Mouse (Mus musculus) limb, embryonic 13.5 days (tissue): ENCODE measurements around the gene Tmem150c. TPM values are rescaled to one million over a fixed set of nuclear protein-coding genes. Genes with fewer than 3 reads are reported as not detected.

Source experiments
- ATAC-seq: fragments of 200-750 bp; cut with Nextera tagmentation; 2 replicates; pipeline ENCODE4 v1.8.0; 2017; ENCODE audit warnings: low read depth, moderate number of reproducible peaks, moderate TSS enrichment; ENCODE audit not compliant: low FRiP score
- H3K27ac ChIP-seq: fragments of 300-500 bp; sonication (generic); 2 replicates; pipeline ENCODE4 v1.5.1; 2015; ENCODE audit warnings: inconsistent platforms, mild to moderate bottlenecking, moderate library complexity
- H3K27me3 ChIP-seq: fragments of 300-500 bp; sonication (generic); 2 replicates; pipeline ENCODE4 v1.6.1; 2015; ENCODE audit warnings: mild to moderate bottlenecking, inconsistent platforms
- H3K36me3 ChIP-seq: fragments of 300-500 bp; sonication (generic); 2 replicates; pipeline ENCODE4 v1.6.1; 2015; ENCODE audit warnings: inconsistent platforms, mild to moderate bottlenecking, moderate library complexity
- H3K4me1 ChIP-seq: fragments of 300-500 bp; sonication (generic); 2 replicates; pipeline ENCODE4 v1.6.1; 2015; ENCODE audit warnings: inconsistent platforms
- H3K4me2 ChIP-seq: fragments of 300-500 bp; sonication (generic); replicated peaks from 2 replicates; pipeline ENCODE4 v1.6.1; 2015; ENCODE audit warnings: inconsistent platforms, mild to moderate bottlenecking, moderate library complexity
- H3K4me3 ChIP-seq: fragments of 300-500 bp; sonication (generic); 2 replicates; pipeline ENCODE4 v1.5.1; 2015; ENCODE audit warnings: moderate library complexity, mild to moderate bottlenecking, inconsistent platforms
- H3K9ac ChIP-seq: fragments of 300-500 bp; sonication (generic); 2 replicates; pipeline ENCODE4 v1.6.1; 2015; ENCODE audit warnings: mild to moderate bottlenecking, inconsistent platforms
- H3K9me3 ChIP-seq: fragments of 300-500 bp; sonication (generic); 2 replicates; pipeline ENCODE4 v1.6.1; 2016; ENCODE audit warnings: inconsistent platforms
- WGBS: fragments of 180-500 bp; shearing (Covaris S2); methylation state at CpG from one replicate; pipeline ENCODE4 v1.1.7; 2015; 5-methylcytosine and 5-hydroxymethylcytosine counted together
- polyA plus RNA-seq: library from polyadenylated mRNA; unstranded; fragments of >200 nt; fragmentation: Nextera tagmentation; extraction: Ambion mirVana; gene quantifications from 2 replicates; pipeline ENCODE4 v1.2.1, GENCODE M21; 2015

The Tmem150c gene
- polyA plus RNA-seq, 1 experiment from 2014 or later: 7.5 TPM

- Histone ChIP-seq H3K27me3 (peaks cover 17% of the 10 kb centered on the region), H3K9ac (peak overlapping the region; percentile 35; the same call in 1 of the 2 replicates), H3K4me1 (peaks cover 9% of the 10 kb centered on the region), H3K4me2 (peak overlapping the region; percentile 59), H3K9me3 (0 out of 2 replicates have a peak, but pooled peaks cover 6% of the 10 kb centered on the region), H3K4me3 (peak overlapping the region; percentile 31), H3K36me3 (no peaks in the 10 kb centered on the region), H3K27ac (no peak overlapping the region)
- WGBS: 3% methylated on average over 20 of the region's 20 CpGs
- ATAC-seq: no peak
Observed at GRCm38 (mm10) chr5:100120711-100121141, 38.9 kb downstream of the Tmem150c start.

DNA sequence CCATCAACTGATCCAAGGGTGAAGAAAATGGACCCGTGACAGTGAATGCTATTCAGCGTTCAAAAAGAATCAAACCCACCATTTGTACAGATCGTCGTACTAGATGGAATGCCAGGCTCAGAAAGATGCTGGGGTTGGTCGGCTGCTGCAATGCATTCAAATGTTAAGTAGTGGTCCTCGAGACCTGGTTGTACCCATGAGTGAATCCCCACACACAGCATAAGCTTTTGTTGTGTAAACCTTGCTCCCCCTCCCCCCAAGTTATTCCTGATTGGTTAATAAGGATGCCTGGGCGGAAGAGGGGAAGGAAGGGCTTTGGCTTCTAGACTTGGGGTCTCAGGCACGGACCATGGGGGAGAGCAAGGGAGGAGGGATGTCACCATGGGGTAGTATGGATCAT is 40.3 kb downstream of the Tmem150c start:
- Histone ChIP-seq H3K36me3 (no peaks in the 10 kb centered on the region), H3K9me3 (0 out of 2 replicates have a peak, but pooled peaks cover 6% of the 10 kb centered on the region), H3K4me3 (no peak overlapping the region), H3K27ac (no peak overlapping the region), H3K4me2 (no peak overlapping the region), H3K4me1 (peaks cover 9% of the 10 kb centered on the region), H3K9ac (no peak overlapping the region), H3K27me3 (peaks cover 17% of the 10 kb centered on the region)
- no peak for ATAC-seq
- 56% methylated on average over 8 of the region's 8 CpGs for WGBS

- H3K9ac ChIP-seq: no peak overlapping the region
- H3K27me3 ChIP-seq: no peaks in the 10 kb centered on the region
- H3K36me3 ChIP-seq: no peaks in the 10 kb centered on the region
- 0 out of 2 replicates have a peak, but pooled peaks cover 6% of the 10 kb centered on the region for H3K9me3 ChIP-seq
- WGBS: 63% methylated on average over 5 of the region's 5 CpGs
- no peak overlapping the region for H3K4me3 ChIP-seq
- no peak overlapping the region for H3K27ac ChIP-seq
- H3K4me2 ChIP-seq: no peak overlapping the region
- ATAC-seq: no peak
- no peaks in the 10 kb centered on the region for H3K4me1 ChIP-seq
Observed at GRCm38 (mm10) chr5:100113403-100113802, 46.2 kb downstream of the Tmem150c start.

GRCm38 (mm10) chr5:100110581-100110980 is 49.0 kb downstream of the Tmem150c start:
- Histone ChIP-seq H3K4me2 (no peak overlapping the region), H3K9me3 (no peaks in the 10 kb centered on the region), H3K4me1 (no peaks in the 10 kb centered on the region), H3K4me3 (no peak overlapping the region), H3K27ac (no peak overlapping the region), H3K36me3 (no peaks in the 10 kb centered on the region), H3K27me3 (no peaks in the 10 kb centered on the region), H3K9ac (no peak overlapping the region)
- 73% methylated on average over 3 of the region's 3 CpGs for WGBS
- ATAC-seq: no peak

GRCm38 (mm10) chr5:100109543-100110282 is 49.9 kb downstream of the Tmem150c start:
- no peaks in the 10 kb centered on the region for H3K27me3 ChIP-seq
- no peaks in the 10 kb centered on the region for H3K9me3 ChIP-seq
- no peak overlapping the region for H3K27ac ChIP-seq
- no peak overlapping the region for H3K4me3 ChIP-seq
- no peak for ATAC-seq
- no peak overlapping the region for H3K4me2 ChIP-seq
- H3K9ac ChIP-seq: no peak overlapping the region
- WGBS: 59% methylated on average over 7 of the region's 7 CpGs
- no peaks in the 10 kb centered on the region for H3K4me1 ChIP-seq
- no peaks in the 10 kb centered on the region for H3K36me3 ChIP-seq

- no peaks in the 10 kb centered on the region for H3K27me3 ChIP-seq
- H3K4me2 ChIP-seq: no peak overlapping the region
- H3K36me3 ChIP-seq: no peaks in the 10 kb centered on the region
- no peak overlapping the region for H3K27ac ChIP-seq
- WGBS: 67% methylated on average over 9 of the region's 9 CpGs
- H3K4me3 ChIP-seq: no peak overlapping the region
- H3K9ac ChIP-seq: no peak overlapping the region
- H3K4me1 ChIP-seq: no peaks in the 10 kb centered on the region
- no peak for ATAC-seq
- no peaks in the 10 kb centered on the region for H3K9me3 ChIP-seq
Observed at GRCm38 (mm10) chr5:100108866-100109265, 50.7 kb downstream of the Tmem150c start.

DNA sequence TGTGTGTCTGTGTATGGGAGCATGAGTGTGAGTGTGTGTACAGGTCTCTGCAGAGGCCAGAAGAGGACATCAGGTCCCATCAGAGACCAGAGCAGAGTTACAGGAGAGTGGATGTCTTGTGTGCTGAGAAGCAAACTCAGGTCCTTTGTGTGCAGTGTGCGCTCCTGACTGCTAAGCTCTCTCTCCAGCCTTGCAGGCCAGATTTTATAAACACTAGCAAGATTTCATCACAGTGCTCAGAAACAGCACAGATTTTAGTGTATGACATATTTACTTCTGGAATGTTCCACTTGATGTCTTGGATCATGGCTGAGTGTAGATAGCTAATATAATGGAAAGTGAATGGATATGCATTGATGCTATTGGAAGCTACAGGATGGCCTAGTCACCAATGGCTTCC is 57.2 kb downstream of the Tmem150c start:
- 94% methylated on average over 1 of the region's 1 CpGs for WGBS
- Histone ChIP-seq H3K4me2 (no peak overlapping the region), H3K4me3 (no peak overlapping the region), H3K36me3 (no peaks in the 10 kb centered on the region), H3K27ac (no peak overlapping the region), H3K9me3 (no peaks in the 10 kb centered on the region), H3K27me3 (no peaks in the 10 kb centered on the region), H3K4me1 (no peaks in the 10 kb centered on the region), H3K9ac (no peak overlapping the region)
- ATAC-seq: no peak

DNA sequence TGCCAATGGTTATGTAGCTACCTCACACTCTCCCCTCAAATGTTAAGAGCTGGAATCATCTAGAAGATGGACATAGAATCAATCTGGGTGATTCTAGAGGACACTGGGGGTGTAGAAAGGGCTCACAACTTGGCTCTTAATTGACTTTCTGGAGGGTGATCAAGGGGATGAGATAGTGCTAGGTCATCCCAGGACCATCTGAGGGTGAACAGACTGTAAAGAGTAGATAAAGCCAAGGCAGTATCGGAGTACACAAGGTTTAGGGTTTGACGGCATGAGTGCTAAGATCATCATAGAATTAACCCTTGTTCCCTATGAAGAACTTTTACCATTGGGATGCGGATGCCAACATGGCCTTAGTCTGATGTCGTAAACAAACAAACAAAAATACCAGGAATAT is 61.6 kb downstream of the Tmem150c start:
- ATAC-seq: no peak
- Histone ChIP-seq H3K4me3 (no peak overlapping the region), H3K9me3 (0 out of 2 replicates have a peak, but pooled peaks cover 5% of the 10 kb centered on the region), H3K4me1 (no peaks in the 10 kb centered on the region), H3K9ac (no peak overlapping the region), H3K27ac (no peak overlapping the region), H3K4me2 (no peak overlapping the region), H3K36me3 (no peaks in the 10 kb centered on the region), H3K27me3 (no peaks in the 10 kb centered on the region)
- 92% methylated on average over 4 of the region's 4 CpGs for WGBS

- H3K9ac ChIP-seq: no peak overlapping the region
- H3K4me2 ChIP-seq: no peak overlapping the region
- no peak for ATAC-seq
- H3K27me3 ChIP-seq: peaks cover 6% of the 10 kb centered on the region; the same call in 1 of the 2 replicates
- WGBS: 66% methylated on average over 5 of the region's 5 CpGs
- 0 out of 2 replicates have a peak, but pooled peaks cover 5% of the 10 kb centered on the region for H3K9me3 ChIP-seq
- no peak overlapping the region for H3K4me3 ChIP-seq
- no peaks in the 10 kb centered on the region for H3K36me3 ChIP-seq
- peaks cover 6% of the 10 kb centered on the region for H3K4me1 ChIP-seq
- no peak overlapping the region for H3K27ac ChIP-seq
Observed at GRCm38 (mm10) chr5:100096955-100097354, 62.7 kb downstream of the Tmem150c start.

DNA sequence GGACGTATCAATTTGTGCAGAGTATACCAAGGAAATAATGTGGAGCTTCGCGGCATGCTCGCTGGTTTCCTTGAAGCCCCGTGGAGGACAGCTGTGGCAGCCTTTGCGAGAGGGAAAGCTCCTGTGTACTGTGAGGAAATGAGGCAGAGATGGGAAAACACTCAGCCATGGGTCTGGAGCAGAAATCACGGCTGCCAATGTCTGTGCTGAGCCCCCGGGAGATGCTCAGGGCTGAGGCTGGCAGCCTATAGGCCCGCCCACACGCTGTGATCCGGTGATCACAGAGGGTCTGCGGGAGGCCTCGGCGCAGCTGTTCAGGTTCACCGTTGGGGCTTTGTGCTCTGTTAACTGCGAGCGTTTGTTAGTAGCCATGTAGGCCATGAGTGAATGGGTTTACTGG is 68.0 kb downstream of the Tmem150c start:
- Histone ChIP-seq H3K4me3 (peak overlapping the region; percentile 13), H3K4me1 (peaks cover 22% of the 10 kb centered on the region), H3K36me3 (no peaks in the 10 kb centered on the region), H3K9ac (no peak overlapping the region), H3K4me2 (peak overlapping the region; percentile 57), H3K27me3 (peaks cover 7% of the 10 kb centered on the region; the same call in 1 of the 2 replicates), H3K9me3 (0 out of 2 replicates have a peak, but pooled peaks cover 5% of the 10 kb centered on the region), H3K27ac (no peak overlapping the region; the same call in 1 of the 2 replicates)
- 6% methylated on average over 17 of the region's 17 CpGs for WGBS
- ATAC-seq: peak; percentile 74; the same call in 1 of the 2 replicates

GRCm38 (mm10) chr5:100091263-100091594 is 68.4 kb downstream of the Tmem150c start:
- Histone ChIP-seq H3K27me3 (peaks cover 7% of the 10 kb centered on the region; the same call in 1 of the 2 replicates), H3K27ac (no peak overlapping the region; the same call in 1 of the 2 replicates), H3K4me1 (peaks cover 22% of the 10 kb centered on the region), H3K36me3 (no peaks in the 10 kb centered on the region), H3K4me3 (peak overlapping the region; percentile 13), H3K4me2 (peak overlapping the region; percentile 57), H3K9ac (no peak overlapping the region), H3K9me3 (0 out of 2 replicates have a peak, but pooled peaks cover 5% of the 10 kb centered on the region)
- 24% methylated on average over 10 of the region's 10 CpGs for WGBS
- ATAC-seq: no peak; the same call in 1 of the 2 replicates

- Histone ChIP-seq H3K36me3 (no peaks in the 10 kb centered on the region), H3K9ac (no peak overlapping the region), H3K4me1 (peaks cover 26% of the 10 kb centered on the region), H3K4me3 (no peak overlapping the region), H3K9me3 (0 out of 2 replicates have a peak, but pooled peaks cover 5% of the 10 kb centered on the region), H3K27ac (no peak overlapping the region), H3K27me3 (peaks cover 7% of the 10 kb centered on the region; the same call in 1 of the 2 replicates), H3K4me2 (peak overlapping the region; percentile 57)
- no peak for ATAC-seq
- WGBS: 20% methylated on average over 12 of the region's 12 CpGs
Observed at GRCm38 (mm10) chr5:100090515-100091262, 68.9 kb downstream of the Tmem150c start.
